24 mouse cellular contexts compared by ENCODE assay signal in the genomic region with DNA sequence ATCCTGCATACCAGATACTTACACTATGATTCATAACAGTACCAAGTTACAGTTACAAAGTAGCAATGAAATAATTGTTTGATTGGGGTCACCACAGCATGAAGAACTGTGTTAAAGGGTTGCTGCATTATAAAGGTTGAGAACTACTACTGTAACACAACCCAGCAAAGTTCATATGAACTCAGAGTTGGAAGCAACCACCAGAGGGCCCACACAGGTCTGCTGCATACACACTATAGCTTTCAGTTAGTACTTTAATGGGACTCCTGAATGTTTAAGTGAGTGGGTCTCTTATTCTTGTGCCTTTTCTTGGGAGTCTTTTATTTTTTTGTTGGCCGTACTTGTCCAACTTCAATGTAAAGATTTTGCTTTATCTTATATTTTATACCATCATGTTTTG.
DNase-seq lines count a peak whose midpoint lies in the region; ATAC-seq and TF ChIP-seq lines count a peak whose summit lies in the region.
"Had no signal": no experiment of that assay in that cellular context is flagged by ENCODE, and none has a peak within 500 bp of the region (broad histone marks: within the 10 kb centered on the region; RNA-seq: fewer than 3 reads in every experiment).

No protein-coding gene starts in this region.

- no peak for DNase-seq in gastrocnemius, adult 2 months
- no peak for DNase-seq in gastrocnemius, postnatal 4 days (ENCODE audit: low spot score in 2 of 2)
- peak; percentile 7 for DNase-seq in kidney, postnatal 10 days
- DNase-seq in midbrain, postnatal 0 days (ENCODE audit: low spot score), result no peak
- DNase-seq: adrenal gland, postnatal 10 days; B cell, adult 2 months; cerebellum, adult 11-12 months; cerebellum, postnatal 25 days; heart, adult 18-20 months; layer of hippocampus, adult 9-11 months; liver; lung, adult 18-20 months; retina, postnatal 1 day; right cerebral cortex, postnatal 4 days; thymus, postnatal 36 days had no signal

- peak; percentile 12; the same call in 1 of the 2 replicates for TF ChIP-seq CTCF in gastrocnemius, adult 2 months (IDR thresholded peaks at IDR 0.05)
- TF ChIP-seq CTCF in midbrain, postnatal 0 days (IDR thresholded peaks at IDR 0.05), result peak; percentile 19; the same call in 1 of the 2 replicates

- no peak overlapping the region for H3K27ac ChIP-seq in gastrocnemius, adult 2 months
- H3K27ac ChIP-seq in kidney, embryonic 14.5 days (ENCODE audit: low read depth, low read length), result no peak overlapping the region
- H3K27ac ChIP-seq in midbrain, postnatal 0 days (ENCODE audit: low read depth, low read length), result no peak overlapping the region
- no peak overlapping the region for H3K27ac ChIP-seq in midbrain, embryonic 13.5 days
- H3K27ac ChIP-seq: heart, embryonic 15.5 days; hindbrain, embryonic 12.5 days; intestine, embryonic 15.5 days; midbrain, embryonic 12.5 days had no signal

- H3K9me3 ChIP-seq in kidney, embryonic 14.5 days (ENCODE audit: control insufficient read depth, low read length), result no peaks in the 10 kb centered on the region
- no peaks in the 10 kb centered on the region for H3K9me3 ChIP-seq in midbrain, postnatal 0 days (ENCODE audit: low read length)
- no peaks in the 10 kb centered on the region for H3K9me3 ChIP-seq in midbrain, embryonic 13.5 days
- H3K9me3 ChIP-seq: heart, embryonic 15.5 days; hindbrain, embryonic 12.5 days; intestine, embryonic 15.5 days; midbrain, embryonic 12.5 days had no signal

- H3K36me3 ChIP-seq in kidney, embryonic 14.5 days (ENCODE audit: control insufficient read depth, insufficient read depth, low read length), result no peaks in the 10 kb centered on the region
- H3K36me3 ChIP-seq in midbrain, postnatal 0 days (ENCODE audit: insufficient read depth, low read length), result no peaks in the 10 kb centered on the region
- H3K36me3 ChIP-seq in midbrain, embryonic 13.5 days, result no peaks in the 10 kb centered on the region
- H3K36me3 ChIP-seq: heart, embryonic 15.5 days; hindbrain, embryonic 12.5 days; intestine, embryonic 15.5 days; midbrain, embryonic 12.5 days had no signal

- H3K9ac ChIP-seq in kidney, embryonic 14.5 days (ENCODE audit: low read depth, low read length), result no peak overlapping the region
- no peak overlapping the region for H3K9ac ChIP-seq in midbrain, postnatal 0 days (replicated peaks; ENCODE audit: low read length, poor library complexity, severe bottlenecking)
- no peak overlapping the region for H3K9ac ChIP-seq in midbrain, embryonic 13.5 days (replicated peaks)
- H3K9ac ChIP-seq: heart, embryonic 15.5 days; hindbrain, embryonic 12.5 days; intestine, embryonic 15.5 days; midbrain, embryonic 12.5 days had no signal

- H3K4me2 ChIP-seq in kidney, embryonic 14.5 days (replicated peaks; ENCODE audit: low read depth, low read length), result no peak overlapping the region
- H3K4me2 ChIP-seq in midbrain, postnatal 0 days (ENCODE audit: low read depth, low read length, poor library complexity, severe bottlenecking), result no peak overlapping the region
- no peak overlapping the region for H3K4me2 ChIP-seq in midbrain, embryonic 13.5 days (replicated peaks)
- H3K4me2 ChIP-seq: heart, embryonic 15.5 days; hindbrain, embryonic 12.5 days; intestine, embryonic 15.5 days; midbrain, embryonic 12.5 days had no signal

- H3K4me1 ChIP-seq in kidney, embryonic 14.5 days (ENCODE audit: control insufficient read depth, insufficient read depth, low read length), result no peaks in the 10 kb centered on the region
- no peaks in the 10 kb centered on the region for H3K4me1 ChIP-seq in midbrain, postnatal 0 days (ENCODE audit: insufficient read depth, low read length)
- H3K4me1 ChIP-seq in midbrain, embryonic 13.5 days (replicated peaks), result no peaks in the 10 kb centered on the region
- H3K4me1 ChIP-seq: heart, embryonic 15.5 days; hindbrain, embryonic 12.5 days; intestine, embryonic 15.5 days; midbrain, embryonic 12.5 days had no signal

- no peak overlapping the region for H3K4me3 ChIP-seq in gastrocnemius, adult 2 months
- no peak overlapping the region for H3K4me3 ChIP-seq in kidney, embryonic 14.5 days (ENCODE audit: low read length)
- no peak overlapping the region for H3K4me3 ChIP-seq in midbrain, postnatal 0 days (ENCODE audit: low read depth, low read length)
- no peak overlapping the region for H3K4me3 ChIP-seq in midbrain, embryonic 13.5 days (replicated peaks)
- H3K4me3 ChIP-seq: erythroblast, embryonic 14.5 days; heart, embryonic 15.5 days; hindbrain, embryonic 12.5 days; intestine, embryonic 15.5 days; midbrain, embryonic 12.5 days had no signal

- no peak for ATAC-seq in kidney, embryonic 14.5 days (ENCODE audit: low FRiP score, low TSS enrichment)
- no peak for ATAC-seq in midbrain, postnatal 0 days (ENCODE audit: low FRiP score)
- no peak for ATAC-seq in midbrain, embryonic 13.5 days
- no peak for ATAC-seq in CD4-positive, CD25-positive, alpha-beta regulatory T cell, adult 4 months
- ATAC-seq: forebrain, embryonic 16.5 days; intestine, embryonic 15.5 days had no signal

- no peaks in the 10 kb centered on the region for H3K27me3 ChIP-seq in kidney, embryonic 14.5 days (ENCODE audit: control insufficient read depth, insufficient read depth, low read length)
- H3K27me3 ChIP-seq in midbrain, postnatal 0 days (ENCODE audit: insufficient read depth, low read length), result no peaks in the 10 kb centered on the region
- H3K27me3 ChIP-seq in midbrain, embryonic 13.5 days, result no peaks in the 10 kb centered on the region
- H3K27me3 ChIP-seq: heart, embryonic 15.5 days; hindbrain, embryonic 12.5 days; intestine, embryonic 15.5 days; midbrain, embryonic 12.5 days had no signal

- 92% methylated on average over 1 of the region's 1 CpGs for WGBS in kidney, embryonic 14.5 days
- 98% methylated on average over 1 of the region's 1 CpGs for WGBS in midbrain, postnatal 0 days
- 92% methylated on average over 1 of the region's 1 CpGs for WGBS in midbrain, embryonic 13.5 days

- intact Hi-C loops in gastrocnemius, adult 2 months (cut with DNase I), result no loop called here
